Mouse (Mus musculus) stomach, postnatal 0 days (tissue): Measurements from ENCODE around the gene Zbtb20. TPM values are rescaled to one million over a fixed set of nuclear protein-coding genes. Genes with fewer than 3 reads are reported as not detected.

Experiments
- ATAC-seq: fragments of 200-750 bp; cut with Nextera tagmentation; 2 replicates; pipeline ENCODE4 v1.8.0; 2017; ENCODE audit not compliant: low FRiP score, low TSS enrichment
- DNase-seq: peaks from one replicate; pipeline ENCODE4 v3.0.0-alpha.2; 2016; ENCODE audit warnings: low spot score
- H3K27ac ChIP-seq: fragments of 300-500 bp; sonication (generic); replicated peaks from 2 replicates; pipeline ENCODE4 v1.5.1; 2014; ENCODE audit warnings: mild to moderate bottlenecking, control low read depth
- H3K27me3 ChIP-seq: fragments of 300-500 bp; sonication (generic); 2 replicates; pipeline ENCODE4 v1.6.1; 2014; ENCODE audit warnings: low read length; ENCODE audit not compliant: control insufficient read depth, insufficient read depth
- H3K36me3 ChIP-seq: fragments of 300-500 bp; sonication (generic); 2 replicates; pipeline ENCODE4 v1.6.1; 2014; ENCODE audit warnings: low read length, mixed read lengths; ENCODE audit not compliant: control insufficient read depth, insufficient read depth
- H3K4me1 ChIP-seq: fragments of 300-500 bp; sonication (generic); replicated peaks from 2 replicates; pipeline ENCODE4 v1.6.1; 2014; ENCODE audit warnings: antibody characterized with exemption; ENCODE audit not compliant: control insufficient read depth, insufficient read depth
- H3K4me2 ChIP-seq: fragments of 300-500 bp; sonication (generic); replicated peaks from 2 replicates; pipeline ENCODE4 v1.6.1; 2014; ENCODE audit warnings: low read depth, mild to moderate bottlenecking, control low read depth, moderate library complexity
- H3K4me3 ChIP-seq: fragments of 300-500 bp; sonication (generic); 2 replicates; pipeline ENCODE4 v1.5.1; 2014; ENCODE audit warnings: low read depth, low read length, control low read depth
- H3K9ac ChIP-seq: fragments of 300-500 bp; sonication (generic); 2 replicates; pipeline ENCODE4 v1.6.1; 2014; ENCODE audit warnings: mild to moderate bottlenecking, low read length, control low read depth, mixed read lengths
- H3K9me3 ChIP-seq: fragments of 300-500 bp; sonication (generic); 2 replicates; pipeline ENCODE4 v1.6.1; 2016; ENCODE audit warnings: low read length; ENCODE audit not compliant: control insufficient read depth
- CTCF ChIP-seq: IDR thresholded peaks from 2 replicates; pipeline ENCODE4 v1.5.1; 2016; ENCODE audit warnings: antibody characterized with exemption, low read depth, mild to moderate bottlenecking, moderate library complexity
- EP300 ChIP-seq: optimal IDR thresholded peaks from 2 replicates; pipeline ENCODE3; 2016; ENCODE audit warnings: antibody characterized with exemption
- WGBS: fragments of 180-500 bp; shearing (Covaris S2); extraction: QIAGEN DNeasy Blood & Tissue Kit; methylation state at CpG from one replicate; pipeline ENCODE4 v1.1.7; 2014; 5-methylcytosine and 5-hydroxymethylcytosine counted together
- polyA plus RNA-seq: library from polyadenylated mRNA; unstranded; fragments of >200 nt; fragmentation: Nextera tagmentation; extraction: Ambion mirVana; gene quantifications from 2 replicates; pipeline ENCODE4 v1.2.1, GENCODE M21; 2015

The Zbtb20 gene
- polyA plus RNA-seq, 1 experiment from 2014 or later, result 15.7 TPM

GRCm38 (mm10) chr16:43580321-43580822, 704.7 kb downstream of the Zbtb20 start:
- TF ChIP-seq EP300, result no peak
- TF ChIP-seq CTCF, result no peak
- WGBS, result 91% methylated on average over 6 of the region's 6 CpGs
- ATAC-seq, result no peak

GRCm38 (mm10) chr16:43581551-43581950, 705.9 kb downstream of the Zbtb20 start:
- Histone ChIP-seq H3K27me3 (no peaks in the 10 kb centered on the region), H3K36me3 (no peaks in the 10 kb centered on the region), H3K9ac (no peak overlapping the region), H3K27ac (no peak overlapping the region), H3K4me2 (no peak overlapping the region), H3K9me3 (no peaks in the 10 kb centered on the region), H3K4me3 (no peak overlapping the region), H3K4me1 (peaks cover 3% of the 10 kb centered on the region; the same call in 1 of the 2 replicates)
- TF ChIP-seq CTCF (no peak), EP300 (no peak)
- DNase-seq (no peak), ATAC-seq (no peak)
- WGBS, result 75% methylated on average over 4 of the region's 4 CpGs

More at GRCm38 (mm10) chr16:43580321-43580822, 704.7 kb downstream of the Zbtb20 start:
- H3K4me1 ChIP-seq, result peaks cover 3% of the 10 kb centered on the region; the same call in 1 of the 2 replicates
- no peak for DNase-seq
- no peak overlapping the region for H3K9ac ChIP-seq
- H3K27me3 ChIP-seq, result no peaks in the 10 kb centered on the region
- H3K4me2 ChIP-seq, result no peak overlapping the region
- no peaks in the 10 kb centered on the region for H3K36me3 ChIP-seq
- H3K4me3 ChIP-seq, result no peak overlapping the region
- H3K9me3 ChIP-seq, result no peaks in the 10 kb centered on the region
- H3K27ac ChIP-seq, result no peak overlapping the region

GRCm38 (mm10) chr16:43586859-43587429, 711.3 kb downstream of the Zbtb20 start:
- Histone ChIP-seq H3K4me1 (no peaks in the 10 kb centered on the region; the same call in 1 of the 2 replicates), H3K9ac (no peak overlapping the region), H3K27me3 (no peaks in the 10 kb centered on the region), H3K27ac (no peak overlapping the region), H3K36me3 (no peaks in the 10 kb centered on the region), H3K9me3 (no peaks in the 10 kb centered on the region), H3K4me3 (no peak overlapping the region), H3K4me2 (no peak overlapping the region)
- DNase-seq (no peak), ATAC-seq (no peak)
- 87% methylated on average over 4 of the region's 4 CpGs for WGBS
- TF ChIP-seq CTCF (no peak), EP300 (no peak)

- Histone ChIP-seq H3K36me3 (no peaks in the 10 kb centered on the region), H3K27me3 (no peaks in the 10 kb centered on the region), H3K4me2 (no peak overlapping the region), H3K27ac (0 out of 2 replicates have a peak overlapping the region, but pooled peaks have one; percentile 6), H3K4me3 (no peak overlapping the region), H3K9me3 (no peaks in the 10 kb centered on the region), H3K9ac (no peak overlapping the region), H3K4me1 (no peaks in the 10 kb centered on the region)
- TF ChIP-seq CTCF, result no peak
- ATAC-seq (no peak), DNase-seq (no peak)
- WGBS, result 74% methylated on average over 7 of the region's 7 CpGs
Measured at GRCm38 (mm10) chr16:43590704-43591493, 715.2 kb downstream of the Zbtb20 start.

GRCm38 (mm10) chr16:43592062-43592461, 716.4 kb downstream of the Zbtb20 start:
- no peaks in the 10 kb centered on the region for H3K9me3 ChIP-seq
- no peak for TF ChIP-seq CTCF
- TF ChIP-seq EP300, result no peak
- H3K4me2 ChIP-seq, result no peak overlapping the region
- H3K9ac ChIP-seq, result no peak overlapping the region
- no peak overlapping the region; the same call in 1 of the 2 replicates for H3K27ac ChIP-seq
- no peak overlapping the region for H3K4me3 ChIP-seq
- no peaks in the 10 kb centered on the region for H3K4me1 ChIP-seq
- DNase-seq (no peak), ATAC-seq (peak; percentile 51; the same call in 1 of the 2 replicates)
- no peaks in the 10 kb centered on the region for H3K36me3 ChIP-seq
- H3K27me3 ChIP-seq, result no peaks in the 10 kb centered on the region
- WGBS, result 51% methylated on average over 5 of the region's 5 CpGs

DNA sequence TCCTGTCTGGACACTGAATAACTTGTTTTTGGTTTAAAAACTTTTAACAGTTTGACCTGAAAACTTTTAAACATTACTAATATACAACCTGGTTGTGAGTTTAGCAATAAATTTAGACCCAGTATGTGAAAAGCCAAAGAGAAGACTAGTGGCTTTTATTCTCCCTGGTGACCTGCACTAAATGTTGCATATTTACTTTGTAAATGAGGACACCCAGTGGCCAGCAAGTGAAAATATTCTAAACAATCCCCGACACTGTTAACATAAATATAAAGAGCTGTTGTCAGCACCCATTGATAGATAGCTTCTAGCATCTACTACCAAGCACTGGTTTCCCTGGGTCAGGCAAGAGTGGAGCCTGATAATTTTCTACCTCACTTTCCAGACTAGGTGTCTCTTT, 717.1 kb downstream of the Zbtb20 start:
- Histone ChIP-seq H3K4me3 (no peak overlapping the region), H3K9me3 (no peaks in the 10 kb centered on the region), H3K27ac (no peak overlapping the region), H3K4me1 (no peaks in the 10 kb centered on the region), H3K36me3 (no peaks in the 10 kb centered on the region), H3K9ac (no peak overlapping the region), H3K4me2 (no peak overlapping the region), H3K27me3 (no peaks in the 10 kb centered on the region)
- TF ChIP-seq CTCF, result peak; percentile 69
- no peak for TF ChIP-seq EP300
- ATAC-seq (no peak), DNase-seq (no peak)
- WGBS, result 5% methylated on average over 1 of the region's 1 CpGs
